Comparison of ENCODE assay signal across 8 mouse cellular contexts in the genomic region with DNA sequence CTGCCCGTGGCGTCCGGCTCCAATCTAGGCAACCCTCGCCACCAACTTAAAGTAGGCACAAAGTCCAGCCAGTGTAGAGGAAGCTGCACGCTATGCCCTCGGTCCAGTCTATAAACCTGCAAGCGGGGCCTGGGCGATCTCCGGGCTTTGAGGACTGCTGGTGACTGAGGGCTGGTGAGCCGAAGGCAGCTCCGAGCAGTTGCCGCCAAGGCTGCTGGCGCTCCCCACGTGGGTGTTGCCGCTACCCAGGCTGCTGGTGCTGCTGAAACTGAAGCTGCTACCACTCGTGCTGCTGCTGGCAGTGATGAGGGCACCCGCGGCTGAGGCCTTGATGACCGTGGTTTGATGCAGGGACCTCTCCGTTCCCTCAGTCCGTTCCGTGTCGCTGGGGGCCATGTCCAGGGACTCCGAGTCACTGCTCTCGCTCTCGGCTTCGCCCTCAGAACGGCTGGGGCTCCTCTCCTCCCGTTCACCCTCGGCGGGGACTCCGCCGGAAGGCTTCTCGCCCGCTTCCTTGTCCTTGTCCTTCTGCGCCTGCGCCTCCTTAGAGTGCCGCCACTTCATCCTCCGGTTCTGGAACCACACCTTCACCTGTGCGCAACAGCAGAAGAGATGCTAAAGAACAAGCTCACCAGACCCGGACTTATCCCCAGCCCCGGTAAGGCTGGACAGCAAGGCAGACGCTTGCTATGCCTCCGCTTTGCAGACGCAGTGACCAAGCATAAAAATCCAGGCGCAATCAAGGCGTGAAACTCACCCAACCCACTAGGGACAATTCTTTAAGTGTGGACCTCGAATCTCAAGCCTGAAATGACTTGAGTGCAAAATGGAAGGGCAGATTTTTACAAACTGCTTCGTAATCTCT. TPM values are rescaled to one million over a fixed set of nuclear protein-coding genes. Genes with fewer than 3 reads are reported as not detected.
DNase-seq lines count a peak whose midpoint lies in the region; ATAC-seq lines count a peak whose summit lies in the region.

No protein-coding gene starts in this region.

- peak overlapping the region; percentile 32 for H3K27ac ChIP-seq in intestine, embryonic 15.5 days
- no peak overlapping the region for H3K27ac ChIP-seq in midbrain, embryonic 14.5 days (replicated peaks; ENCODE audit: low read depth, low read length)

- peak; percentile 14 to 22 for DNase-seq in cerebellum, postnatal 36 days
- no peak for DNase-seq in cerebellum, adult 11 months
- DNase-seq in right cerebral cortex, postnatal 4 days, result peak; percentile 50
- DNase-seq in right cerebral cortex, adult 18-20 months, result no peak
- peak; percentile 66 for DNase-seq in midbrain, embryonic 14.5 days
- DNase-seq in thymus, postnatal 36 days, result no peak
- no peak for DNase-seq in yolk sac, embryonic 10.5 days (ENCODE audit: low spot score)

- peak overlapping the region; percentile 82 for H3K4me2 ChIP-seq in intestine, embryonic 15.5 days (replicated peaks)
- peak overlapping the region; percentile 65 for H3K4me2 ChIP-seq in midbrain, embryonic 14.5 days (ENCODE audit: low read length)

- H3K36me3 ChIP-seq in intestine, embryonic 15.5 days, result no peaks in the 10 kb centered on the region
- no peaks in the 10 kb centered on the region for H3K36me3 ChIP-seq in midbrain, embryonic 14.5 days (ENCODE audit: control insufficient read depth, insufficient read depth, low read length)

- H3K4me1 ChIP-seq in intestine, embryonic 15.5 days (replicated peaks), result peaks cover 32% of the 10 kb centered on the region
- peaks cover 17% of the 10 kb centered on the region for H3K4me1 ChIP-seq in midbrain, embryonic 14.5 days (ENCODE audit: control insufficient read depth, insufficient read depth, low read length)

- WGBS in intestine, embryonic 15.5 days, result 5% methylated on average over 49 of the region's 49 CpGs
- under 1% methylated on average over 49 of the region's 49 CpGs for WGBS in midbrain, embryonic 14.5 days

- no peaks in the 10 kb centered on the region for H3K9me3 ChIP-seq in intestine, embryonic 15.5 days
- H3K9me3 ChIP-seq in midbrain, embryonic 14.5 days (ENCODE audit: control insufficient read depth, low read length), result no peaks in the 10 kb centered on the region

- H3K4me3 ChIP-seq in intestine, embryonic 15.5 days (replicated peaks), result peak overlapping the region; percentile 70
- H3K4me3 ChIP-seq in midbrain, embryonic 14.5 days (replicated peaks; ENCODE audit: low read depth, low read length), result peak overlapping the region; percentile 37

- peak overlapping the region; percentile 92 for H3K9ac ChIP-seq in intestine, embryonic 15.5 days
- peak overlapping the region; percentile 42 for H3K9ac ChIP-seq in midbrain, embryonic 14.5 days (replicated peaks; ENCODE audit: low read length)

- H3K27me3 ChIP-seq in intestine, embryonic 15.5 days (replicated peaks), result peaks cover 34% of the 10 kb centered on the region
- peaks cover 93% of the 10 kb centered on the region for H3K27me3 ChIP-seq in midbrain, embryonic 14.5 days (ENCODE audit: control insufficient read depth, insufficient read depth, low read length)

- ATAC-seq in intestine, embryonic 15.5 days, result 0 out of 2 replicates have a peak, but pooled peaks have one; percentile 7
- peak; percentile 44 for ATAC-seq in midbrain, embryonic 14.5 days (ENCODE audit: low FRiP score, low TSS enrichment)

RNA-seq across cellular contexts. Expression of gene Hlx, which starts 4.8 kb away (rescaled TPM):
- 46.6 and 52.3 TPM in 2 replicates for polyA plus RNA-seq in intestine, embryonic 15.5 days (2015; fragmentation: Nextera tagmentation; extraction: Ambion mirVana)
- 0.35 and 1.2 TPM in 2 replicates for polyA plus RNA-seq in midbrain, embryonic 14.5 days (2014; fragmentation: Nextera tagmentation; extraction: Ambion mirVana)

Comparison
In these comparisons a context has a peak if more than half of its experiments do, and no peak if none do; other contexts are left out.
1. DNase-seq: peak in cerebellum, postnatal 36 days (2 of 2), right cerebral cortex, postnatal 4 days (single experiment) and midbrain, embryonic 14.5 days (single experiment); none in cerebellum, adult 11 months (single experiment), right cerebral cortex, adult 18-20 months (single experiment), thymus, postnatal 36 days (0 of 2) and yolk sac, embryonic 10.5 days (single experiment).
2. RNA of gene Hlx, which starts 4.8 kb away (polyA plus RNA-seq): 46.6 to 52.3 TPM in intestine, embryonic 15.5 days; 0.35 to 1.2 TPM in midbrain, embryonic 14.5 days; every median in the first group is over 10 times any median in the second.